Mouse (Mus musculus) MEL (cell line): Measurements from ENCODE around the gene Mpnd. TPM values are rescaled to one million over a fixed set of nuclear protein-coding genes. Genes with fewer than 3 reads are reported as not detected.

ENCODE experiments used
- DNase-seq: peaks from one replicate; pipeline ENCODE4 v3.0.0; 2011; ENCODE audit warnings: low read depth, low spot score
- H3K27ac ChIP-seq: 2 replicates; pipeline ENCODE4 v1.5.1; 2012; ENCODE audit warnings: low read depth, mild to moderate bottlenecking, control low read depth, low read length, moderate library complexity; ENCODE audit not compliant: control insufficient read depth
- H3K27me3 ChIP-seq, 2 experiments: fragments of 150-350 bp in 1 of 2; sonication (generic) in 1 of 2; 2 replicates each; pipeline ENCODE4 v1.6.1; 2012; ENCODE audit warnings: low read length in 2 of 2, mild to moderate bottlenecking in 2 of 2, improper control_type of control experiment in 1 of 2, moderate library complexity in 1 of 2; ENCODE audit not compliant: insufficient read depth in 2 of 2, control insufficient read depth in 1 of 2
- H3K36me3 ChIP-seq, 2 experiments: 2 replicates each; pipeline ENCODE4 v1.6.1; 2012 to 2014; ENCODE audit warnings: low read length in 2 of 2, improper control_type of control experiment in 1 of 2, inconsistent platforms in 1 of 2, mild to moderate bottlenecking in 1 of 2; ENCODE audit not compliant: insufficient read depth in 2 of 2, control insufficient read depth in 1 of 2
- H3K4me1 ChIP-seq, 2 experiments: fragments of 150-350 bp in 1 of 2; sonication (generic) in 1 of 2; 2 replicates each; pipeline ENCODE4 v1.6.1; 2012; ENCODE audit warnings: low read length in 2 of 2, improper control_type of control experiment in 1 of 2, mild to moderate bottlenecking in 1 of 2; ENCODE audit not compliant: insufficient read depth in 2 of 2, control insufficient read depth in 1 of 2
- H3K4me3 ChIP-seq, 2 experiments: fragments of 150-350 bp in 1 of 2; sonication (generic) in 1 of 2; 2 replicates each; pipeline ENCODE4 v1.5.1; 2012; ENCODE audit warnings: low read depth in 2 of 2, low read length in 2 of 2, mild to moderate bottlenecking in 2 of 2, moderate library complexity in 2 of 2, control low read depth in 1 of 2, improper control_type of control experiment in 1 of 2; ENCODE audit not compliant: control insufficient read depth in 1 of 2, insufficient read depth in 1 of 2
- H3K79me2 ChIP-seq: 2 replicates; pipeline ENCODE4 v1.6.1; 2012; ENCODE audit warnings: mild to moderate bottlenecking, low read length, moderate library complexity; ENCODE audit not compliant: control insufficient read depth, poor library complexity, insufficient read depth
- H3K9ac ChIP-seq: 2 replicates; pipeline ENCODE4 v1.6.1; 2012; ENCODE audit warnings: low read depth, mild to moderate bottlenecking, control low read depth, low read length, moderate library complexity; ENCODE audit not compliant: control insufficient read depth, poor library complexity, severe bottlenecking
- H3K9me3 ChIP-seq: fragments of 150-350 bp; sonication (generic); replicated peaks from 2 replicates; pipeline ENCODE4 v1.6.1; 2012; ENCODE audit warnings: mild to moderate bottlenecking, low read length, improper control_type of control experiment, moderate library complexity; ENCODE audit not compliant: insufficient read depth
- BHLHE40 ChIP-seq: IDR thresholded peaks from 2 replicates; pipeline ENCODE4 v1.6.1; 2012; ENCODE audit warnings: low read depth, mild to moderate bottlenecking, inconsistent platforms, low read length, improper control_type of control experiment, borderline replicate concordance
- CHD2 ChIP-seq: IDR thresholded peaks from 2 replicates; pipeline ENCODE4 v1.6.1; 2011; ENCODE audit warnings: low read length, improper control_type of control experiment
- CTCF ChIP-seq, 3 experiments: IDR thresholded peaks in 2 of 3; conservative IDR thresholded peaks in 1 of 3; 2 replicates each; pipeline ENCODE4 v1.5.1; 2011 to 2012; ENCODE audit warnings: low read length in 3 of 3, low read depth in 2 of 3, mild to moderate bottlenecking in 2 of 3, improper control_type of control experiment in 1 of 3, inconsistent platforms in 1 of 3, mixed read lengths in 1 of 3, moderate library complexity in 1 of 3; ENCODE audit not compliant: control insufficient read depth in 1 of 3, insufficient read depth in 1 of 3, poor library complexity in 1 of 3, severe bottlenecking in 1 of 3
- E2F4 ChIP-seq: IDR thresholded peaks from 2 replicates; pipeline ENCODE4 v1.6.1; 2011; ENCODE audit warnings: low read depth, low read length, improper control_type of control experiment, borderline replicate concordance
- ELF1 ChIP-seq: IDR thresholded peaks from 2 replicates; pipeline ENCODE4 v1.6.1; 2014; ENCODE audit warnings: low read depth, mild to moderate bottlenecking, inconsistent platforms, low read length, improper control_type of control experiment, moderate library complexity
- EP300 ChIP-seq, 2 experiments: IDR thresholded peaks; 2 replicates each; pipeline ENCODE4 v1.6.1; 2011; ENCODE audit warnings: improper control_type of control experiment in 2 of 2, low read length in 2 of 2, low read depth in 1 of 2, mild to moderate bottlenecking in 1 of 2
- ETS1 ChIP-seq: IDR thresholded peaks from 2 replicates; pipeline ENCODE4 v1.6.1; 2012; ENCODE audit warnings: low read depth, mild to moderate bottlenecking, inconsistent platforms, low read length, improper control_type of control experiment, moderate library complexity
- HCFC1 ChIP-seq: IDR thresholded peaks from 2 replicates; pipeline ENCODE4 v1.6.1; 2012; ENCODE audit warnings: low read depth, mild to moderate bottlenecking, inconsistent platforms, low read length, improper control_type of control experiment, moderate library complexity
- JUND ChIP-seq: IDR thresholded peaks from 2 replicates; pipeline ENCODE4 v1.6.1; 2011; ENCODE audit warnings: low read depth, mild to moderate bottlenecking, improper control_type of control experiment, low read length
- KAT2A ChIP-seq: conservative IDR thresholded peaks from 2 replicates; pipeline ENCODE4 v1.6.1; 2012; ENCODE audit warnings: low read depth, low read length, improper control_type of control experiment, inconsistent platforms
- MAX ChIP-seq: IDR thresholded peaks from 2 replicates; pipeline ENCODE4 v1.6.1; 2011; ENCODE audit warnings: low read length, improper control_type of control experiment
- MAZ ChIP-seq: IDR thresholded peaks from 2 replicates; pipeline ENCODE4 v1.6.1; 2012; ENCODE audit warnings: low read depth, mild to moderate bottlenecking, inconsistent platforms, low read length, improper control_type of control experiment
- MEF2A ChIP-seq: IDR thresholded peaks from 2 replicates; pipeline ENCODE4 v1.6.1; 2014; ENCODE audit warnings: low read depth, mild to moderate bottlenecking, inconsistent platforms, low read length, improper control_type of control experiment; ENCODE audit not compliant: poor library complexity, insufficient replicate concordance, severe bottlenecking; ENCODE audit errors: extremely low read depth
- MXI1 ChIP-seq: IDR thresholded peaks from 2 replicates; pipeline ENCODE4 v1.6.1; 2011; ENCODE audit warnings: mild to moderate bottlenecking, low read depth, low read length, improper control_type of control experiment
- MYB ChIP-seq: IDR thresholded peaks from 2 replicates; pipeline ENCODE4 v1.6.1; 2011; ENCODE audit warnings: mild to moderate bottlenecking, low read depth, low read length, improper control_type of control experiment
- MYC ChIP-seq: IDR thresholded peaks from 2 replicates; pipeline ENCODE4 v1.6.1; 2011; ENCODE audit warnings: low read depth, mild to moderate bottlenecking, low read length, improper control_type of control experiment, moderate library complexity
- NRF1 ChIP-seq: IDR thresholded peaks from 2 replicates; pipeline ENCODE4 v1.6.1; 2014; ENCODE audit warnings: low read depth, mild to moderate bottlenecking, inconsistent platforms, low read length, improper control_type of control experiment, moderate library complexity; ENCODE audit not compliant: poor library complexity, insufficient read depth, severe bottlenecking
- POLR2A ChIP-seq, 2 experiments: IDR thresholded peaks; 2 replicates each; pipeline ENCODE4 v1.6.1; 2011 to 2012; ENCODE audit warnings: low read length in 2 of 2, mild to moderate bottlenecking in 2 of 2, control low read depth in 1 of 2, improper control_type of control experiment in 1 of 2, low read depth in 1 of 2, moderate library complexity in 1 of 2; ENCODE audit not compliant: control insufficient read depth in 1 of 2, insufficient read depth in 1 of 2, poor library complexity in 1 of 2
- RAD21 ChIP-seq: IDR thresholded peaks from 2 replicates; pipeline ENCODE4 v1.6.1; 2011; ENCODE audit warnings: mild to moderate bottlenecking, low read depth, low read length, improper control_type of control experiment
- RCOR1 ChIP-seq: IDR thresholded peaks from 2 replicates; pipeline ENCODE4 v1.6.1; 2012; ENCODE audit warnings: low read depth, mild to moderate bottlenecking, inconsistent platforms, low read length, improper control_type of control experiment
- SIN3A ChIP-seq: IDR thresholded peaks from 2 replicates; pipeline ENCODE4 v1.6.1; 2012; ENCODE audit warnings: low read length, improper control_type of control experiment, inconsistent platforms
- SMC3 ChIP-seq: IDR thresholded peaks from 2 replicates; pipeline ENCODE4 v1.6.1; 2011; ENCODE audit warnings: low read depth, low read length, improper control_type of control experiment
- TAL1 ChIP-seq: IDR thresholded peaks from 2 replicates; pipeline ENCODE4 v1.6.1; 2012; ENCODE audit warnings: mild to moderate bottlenecking, inconsistent platforms, low read length, moderate library complexity, mixed read lengths
- TBP ChIP-seq: IDR thresholded peaks from 2 replicates; pipeline ENCODE4 v1.8.0; 2011; ENCODE audit warnings: low read depth, low read length, improper control_type of control experiment
- TCF12 ChIP-seq: IDR thresholded peaks from 2 replicates; pipeline ENCODE4 v1.6.1; 2014; ENCODE audit warnings: low read depth, mild to moderate bottlenecking, inconsistent platforms, low read length, improper control_type of control experiment, moderate library complexity
- UBTF ChIP-seq: IDR thresholded peaks from 2 replicates; pipeline ENCODE4 v1.6.1; 2012; ENCODE audit warnings: low read depth, mild to moderate bottlenecking, inconsistent platforms, low read length, improper control_type of control experiment, moderate library complexity, borderline replicate concordance; ENCODE audit not compliant: insufficient read depth
- USF2 ChIP-seq, 2 experiments: IDR thresholded peaks; 2 replicates each; pipeline ENCODE4 v1.6.1; 2011 to 2012; ENCODE audit warnings: improper control_type of control experiment in 2 of 2, low read length in 2 of 2, borderline replicate concordance in 1 of 2, inconsistent platforms in 1 of 2, low read depth in 1 of 2, mild to moderate bottlenecking in 1 of 2; ENCODE audit not compliant: insufficient read depth in 1 of 2
- ZC3H11A ChIP-seq: IDR thresholded peaks from 2 replicates; pipeline ENCODE4 v1.6.1; 2012; ENCODE audit warnings: low read depth, mild to moderate bottlenecking, inconsistent platforms, low read length, improper control_type of control experiment
- ZMIZ1 ChIP-seq: IDR thresholded peaks from 2 replicates; pipeline ENCODE4 v1.6.1; 2012; ENCODE audit warnings: low read depth, mild to moderate bottlenecking, inconsistent platforms, low read length, improper control_type of control experiment, moderate library complexity
- ZNF384 ChIP-seq: IDR thresholded peaks from 2 replicates; pipeline ENCODE4 v1.6.1; 2012; ENCODE audit warnings: low read depth, mild to moderate bottlenecking, inconsistent platforms, low read length, improper control_type of control experiment
- polyA plus RNA-seq, 2 experiments: library from polyadenylated mRNA; stranded (reverse) in 1 of 2; unstranded in 1 of 2; fragments of >175 nt in 1 of 2; fragments of >200 nt in 1 of 2; gene quantifications; 2 replicates each; pipeline versions ENCODE4 v1.2.1 to v1.2.4; 2012; ENCODE audit warnings: low replicate concordance in 2 of 2, low read depth in 1 of 2; ENCODE audit not compliant: insufficient read length in 2 of 2, insufficient read depth in 1 of 2, missing spikeins in 1 of 2
- total RNA-seq: library from RNA; depleted of rRNA; stranded (reverse); fragments of 300-350 nt; gene quantifications from 2 replicates; pipeline ENCODE4 v1.2.3, GENCODE M21; 2012

Mpnd gene
- total and polyA plus RNA-seq, 3 experiments: 3.9 to 18.3 TPM; not detected in 1

DNA sequence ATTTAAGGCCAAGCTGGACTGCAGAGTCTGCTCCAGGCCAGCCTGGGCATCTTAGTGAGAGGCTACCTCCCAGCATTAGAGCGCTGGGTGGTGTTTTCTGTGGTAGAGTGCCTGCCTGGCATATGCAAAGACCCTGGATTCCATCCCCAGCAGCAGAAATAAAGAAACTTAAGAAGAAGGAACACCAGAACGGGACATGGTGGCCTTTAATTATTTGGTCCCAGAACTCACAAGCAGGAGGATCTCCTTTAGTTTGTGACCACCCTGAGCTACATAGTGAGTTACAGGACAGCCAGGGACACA, 47.0 kb upstream of the Mpnd start:
- Histone ChIP-seq H3K36me3 (peaks cover 0 to 5% of the 10 kb centered on the region in 2 experiments; a peak in 1 of 4 replicates), H3K27me3 (no peaks in the 10 kb centered on the region), H3K4me1 (peaks cover 6 to 15% of the 10 kb centered on the region in 2 experiments; a peak in 3 of 4 replicates), H3K27ac (peak overlapping the region; percentile 70), H3K9ac (peak overlapping the region; percentile 59), H3K9me3 (no peaks in the 10 kb centered on the region), H3K4me3 (peak overlapping the region; percentile 74 to 93), H3K79me2 (peaks cover 10% of the 10 kb centered on the region)
- DNase-seq: no peak
- TF ChIP-seq POLR2A (IDR thresholded peaks at IDR 0.05; ENCODE audit: control insufficient read depth in 1 of 2, insufficient read depth in 1 of 2, low read depth in 1 of 2, low read length in 2 of 2, poor library complexity in 1 of 2): no peak
- TF ChIP-seq TBP: no peak
- TF ChIP-seq KAT2A: no peak
- TF ChIP-seq ZNF384: no peak
- no peak for TF ChIP-seq ELF1

DNA sequence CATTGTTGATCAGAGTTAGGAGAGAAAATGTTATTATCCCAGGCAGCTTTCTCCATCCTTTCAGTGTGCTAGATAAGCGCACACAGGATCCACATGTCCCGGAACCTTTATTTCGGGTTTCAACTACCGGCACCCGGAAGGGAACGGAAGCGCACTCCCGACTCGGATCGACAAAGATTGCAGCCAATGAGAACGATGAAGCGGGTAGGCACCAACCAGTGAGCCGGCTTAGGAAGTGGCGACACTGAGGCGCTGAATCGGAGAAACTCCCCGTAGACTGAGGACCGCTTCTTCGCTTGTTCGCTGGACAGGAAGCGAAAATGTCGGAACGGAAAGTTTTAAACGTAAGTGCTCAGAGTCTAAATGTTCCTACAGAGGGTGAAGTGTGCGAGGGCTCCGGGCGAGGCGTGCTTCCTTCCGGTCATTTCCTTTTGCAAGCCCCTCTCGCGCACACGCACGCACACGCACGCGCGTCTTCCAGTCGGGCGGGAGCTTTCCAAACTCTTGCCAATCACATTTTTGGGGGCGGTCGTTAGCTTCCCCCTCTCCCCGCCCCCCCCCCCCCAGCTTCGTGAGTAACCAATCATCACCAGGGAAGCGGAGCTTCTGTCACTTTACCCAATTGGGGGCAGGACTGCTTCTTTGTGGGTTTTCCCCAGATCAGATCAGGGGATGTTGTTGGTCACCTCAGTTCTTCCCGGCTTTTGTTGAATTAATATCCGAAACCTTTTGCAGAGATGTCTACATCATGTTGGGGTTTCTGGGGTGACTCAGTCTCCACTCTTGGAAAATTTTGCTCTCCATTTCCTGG, 46.4 kb upstream of the Mpnd start, which contains the start of gene Yju2:
Gene Yju2, plus strand, starts transcription at position 182 of the 811 bp plus-strand sequence.
- peaks cover 0 to 5% of the 10 kb centered on the region in 2 experiments; a peak in 1 of 4 replicates for H3K36me3 ChIP-seq
- peak; percentile 98 for DNase-seq
- TF ChIP-seq RAD21 (no peak), MAZ (0 out of 2 replicates have a peak, but pooled peaks have one; percentile 18), ZNF384 (no peak), ZMIZ1 (no peak; the same call in 1 of the 2 replicates), JUND (peak; percentile 72; the same call in 1 of the 2 replicates), ETS1 (no peak), SMC3 (no peak), BHLHE40 (no peak), MYC (peak; percentile 92), MAX (peak; percentile 62; the same call in 1 of the 2 replicates), TAL1 (no peak), HCFC1 (peak; percentile 94), TBP (peak; percentile 96), EP300 (IDR thresholded peaks at IDR 0.05; ENCODE audit: low read depth in 1 of 2, low read length in 2 of 2) (no peak), UBTF (no peak), TCF12 (peak; percentile 81), CTCF (IDR thresholded peaks at IDR 0.05 in 2 of 3, conservative IDR thresholded peaks at IDR 0.05 in 1 of 3; ENCODE audit: control insufficient read depth in 1 of 3, insufficient read depth in 1 of 3, low read depth in 2 of 3, low read length in 3 of 3, poor library complexity in 1 of 3, severe bottlenecking in 1 of 3) (no peak), CHD2 (peak; percentile 57), SIN3A (peak; percentile 64), USF2 (IDR thresholded peaks at IDR 0.05; ENCODE audit: borderline replicate concordance in 1 of 2, insufficient read depth in 1 of 2, low read depth in 1 of 2, low read length in 2 of 2) (no peak), MXI1 (peak; percentile 78; the same call in 1 of the 2 replicates), MEF2A (no peak), NRF1 (peak; percentile 75), MYB (no peak), ZC3H11A (no peak), RCOR1 (no peak; the same call in 1 of the 2 replicates), E2F4 (0 out of 2 replicates have a peak, but pooled peaks have one; percentile 41)

More for the DNA sequence above, 46.4 kb upstream of the Mpnd start, which contains the start of gene Yju2:
- H3K9ac ChIP-seq: peak within 1 kb of the TSS; percentile 93
- peaks cover 6 to 15% of the 10 kb centered on the region in 2 experiments; a peak in 3 of 4 replicates for H3K4me1 ChIP-seq
- peak within 1 kb of the TSS; percentile 96 for H3K27ac ChIP-seq
- no peaks in the 10 kb centered on the region for H3K27me3 ChIP-seq
- H3K4me3 ChIP-seq: peak within 1 kb of the TSS; percentile 79 to 93
- H3K79me2 ChIP-seq: peaks cover 10% of the 10 kb centered on the region
- no peaks in the 10 kb centered on the region for H3K9me3 ChIP-seq
